Mouse (Mus musculus): ENCODE measurements around the gene Reps2. TPM values are rescaled to one million over a fixed set of nuclear protein-coding genes. Genes with fewer than 3 reads are reported as not detected.

The Reps2 gene
- total and polyA plus RNA-seq, 3 experiments: 0.40 to 18.3 (median 11.3) TPM

DNA sequence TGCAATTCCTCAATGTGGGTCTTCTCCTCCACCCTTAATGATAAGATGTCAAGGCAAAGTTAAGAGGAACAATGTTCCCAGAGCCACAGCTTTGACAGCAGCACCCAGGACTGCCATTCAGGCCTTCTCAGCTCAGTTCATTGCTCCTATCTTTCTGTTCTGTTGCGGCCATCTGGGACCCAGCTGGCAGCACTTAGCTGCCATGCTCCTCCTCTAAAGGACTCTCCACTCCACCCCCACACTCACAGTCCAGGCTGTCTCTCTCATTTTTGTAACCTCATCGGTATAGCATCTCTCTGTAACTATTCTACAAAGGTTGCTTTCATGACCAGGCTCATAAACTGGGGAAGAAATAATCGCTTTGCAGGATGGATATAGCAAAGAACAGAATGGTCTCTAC, 241.0 kb downstream of the Reps2 start:
- DNase-seq (ENCODE audit: low spot score) (no peak), ATAC-seq (ENCODE audit: extremely low read depth, insufficient number of reproducible peaks, low FRiP score, poor library complexity, severe bottlenecking) (no peak)
- no peaks in the 10 kb centered on the region for H3K4me1 ChIP-seq (ENCODE audit: insufficient read depth, low read depth, low read length)
- H3K27me3 ChIP-seq (ENCODE audit: insufficient read depth, low read length): no peaks in the 10 kb centered on the region
- no peaks in the 10 kb centered on the region for H3K9me3 ChIP-seq (replicated peaks)
- no peaks in the 10 kb centered on the region for H3K36me3 ChIP-seq (replicated peaks)
- H3K4me3 ChIP-seq (ENCODE audit: low read depth, low read length): no peak overlapping the region
- TF ChIP-seq POLR2AphosphoS5 (IDR thresholded peaks at IDR 0.05; ENCODE audit: insufficient replicate concordance, low read depth, low read length) (no peak), CTCF (IDR thresholded peaks at IDR 0.05; ENCODE audit: low read depth, low read length) (no peak), GATA2 (IDR thresholded peaks at IDR 0.05; ENCODE audit: borderline replicate concordance, low read depth, low read length) (no peak)

DNA sequence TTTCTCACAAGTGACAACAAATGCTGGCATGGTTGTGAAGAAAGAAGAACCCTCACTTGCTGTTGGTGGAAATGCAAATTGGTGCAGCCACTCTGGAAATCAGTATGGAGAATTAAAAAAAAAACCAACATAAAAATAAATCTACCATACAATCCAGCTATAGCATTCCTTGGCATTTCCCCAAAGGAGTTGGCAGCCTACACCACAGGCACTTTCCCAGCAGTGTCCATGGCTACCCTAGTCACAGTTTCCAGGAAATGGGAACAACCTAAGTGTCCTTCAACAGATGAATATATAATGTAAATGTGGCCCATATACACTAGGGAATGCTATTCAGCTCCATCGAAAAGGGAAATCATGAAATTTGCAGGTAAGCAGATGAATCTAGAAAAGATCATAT, 262.7 kb downstream of the Reps2 start:
- no peak overlapping the region for H3K4me3 ChIP-seq (ENCODE audit: low read depth, low read length)
- H3K4me1 ChIP-seq (ENCODE audit: insufficient read depth, low read depth, low read length): no peaks in the 10 kb centered on the region
- no peaks in the 10 kb centered on the region for H3K36me3 ChIP-seq (replicated peaks)
- ATAC-seq (ENCODE audit: extremely low read depth, insufficient number of reproducible peaks, low FRiP score, poor library complexity, severe bottlenecking): no peak
- H3K27me3 ChIP-seq (ENCODE audit: insufficient read depth, low read length): no peaks in the 10 kb centered on the region
- no peaks in the 10 kb centered on the region for H3K9me3 ChIP-seq (replicated peaks)
- TF ChIP-seq POLR2AphosphoS5 (IDR thresholded peaks at IDR 0.05; ENCODE audit: insufficient replicate concordance, low read depth, low read length) (no peak), GATA1 (IDR thresholded peaks at IDR 0.05; ENCODE audit: borderline replicate concordance, low read length) (no peak), GATA2 (IDR thresholded peaks at IDR 0.05; ENCODE audit: borderline replicate concordance, low read depth, low read length) (no peak), CTCF (IDR thresholded peaks at IDR 0.05; ENCODE audit: low read depth, low read length) (no peak), TAL1 (conservative IDR thresholded peaks at IDR 0.05; ENCODE audit: low read depth, low read length) (no peak)
- DNase-seq (ENCODE audit: low spot score): no peak

DNA sequence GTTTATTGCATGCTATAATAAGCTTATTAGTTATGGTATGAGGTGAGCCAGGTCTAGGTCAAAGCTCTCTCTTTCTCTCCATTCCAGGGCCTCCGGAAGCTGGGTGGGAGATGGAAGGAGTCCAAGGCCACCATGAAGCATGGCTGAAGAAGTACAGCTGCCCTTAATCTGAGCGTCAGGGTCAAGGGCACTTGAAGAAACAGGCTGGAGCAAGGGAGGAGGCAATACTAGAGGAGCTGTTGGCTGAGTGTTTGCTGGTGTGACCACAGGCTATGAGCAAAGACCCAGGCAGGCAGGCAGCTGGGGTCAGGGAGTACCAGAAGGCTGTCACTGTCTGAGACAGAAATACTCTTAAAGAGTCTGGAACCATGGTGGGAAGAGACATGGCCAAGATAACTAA, 280.2 kb downstream of the Reps2 start:
- TF ChIP-seq GATA1 (IDR thresholded peaks at IDR 0.05; ENCODE audit: borderline replicate concordance, low read length) (no peak), CTCF (IDR thresholded peaks at IDR 0.05; ENCODE audit: low read depth, low read length) (no peak), POLR2AphosphoS5 (IDR thresholded peaks at IDR 0.05; ENCODE audit: insufficient replicate concordance, low read depth, low read length) (no peak), GATA2 (IDR thresholded peaks at IDR 0.05; ENCODE audit: borderline replicate concordance, low read depth, low read length) (no peak), TAL1 (conservative IDR thresholded peaks at IDR 0.05; ENCODE audit: low read depth, low read length) (no peak)

More for the DNA sequence above, 280.2 kb downstream of the Reps2 start:
- H3K4me1 ChIP-seq (ENCODE audit: insufficient read depth, low read depth, low read length): no peaks in the 10 kb centered on the region
- DNase-seq (ENCODE audit: low spot score): no peak
- H3K36me3 ChIP-seq (replicated peaks): no peaks in the 10 kb centered on the region
- H3K9me3 ChIP-seq (replicated peaks): no peaks in the 10 kb centered on the region
- no peak overlapping the region for H3K4me3 ChIP-seq (ENCODE audit: low read depth, low read length)
- no peaks in the 10 kb centered on the region for H3K27me3 ChIP-seq (ENCODE audit: insufficient read depth, low read length)
- no peak for ATAC-seq (ENCODE audit: extremely low read depth, insufficient number of reproducible peaks, low FRiP score, poor library complexity, severe bottlenecking)

Other genes with a start within 250 kb of the Reps2 start
- 492 and 520 TPM in 2 replicates for gene Rbbp7, start 116.8 kb upstream of the Reps2 start, total RNA-seq (2014; fragmentation: Nextera tagmentation)
- 548 and 617 TPM in 2 replicates for gene Rbbp7, start 116.8 kb upstream of the Reps2 start, total RNA-seq (2017)
- gene Rbbp7, start 116.8 kb upstream of the Reps2 start, polyA plus RNA-seq (2012): 237 and 255 TPM in 2 replicates
- 39.1 and 43.0 TPM in 2 replicates for gene Txlng, start 185.8 kb upstream of the Reps2 start, total RNA-seq (2014; fragmentation: Nextera tagmentation)
- 32.2 and 36.5 TPM in 2 replicates for gene Txlng, start 185.8 kb upstream of the Reps2 start, total RNA-seq (2017)
- 5.5 and 8.2 TPM in 2 replicates for gene Txlng, start 185.8 kb upstream of the Reps2 start, polyA plus RNA-seq (2012)
- gene Syap1, start 244.8 kb upstream of the Reps2 start, total RNA-seq (2014; fragmentation: Nextera tagmentation): 30.6 and 34.4 TPM in 2 replicates
- 46.0 and 53.5 TPM in 2 replicates for gene Syap1, start 244.8 kb upstream of the Reps2 start, total RNA-seq (2017)
- 5.9 and 6.7 TPM in 2 replicates for gene Syap1, start 244.8 kb upstream of the Reps2 start, polyA plus RNA-seq (2012)